2 mouse cellular contexts compared by ENCODE assay signal in genomic region chr11:53864724-53865310, GRCm38 (mm10). TPM values are rescaled to one million over a fixed set of nuclear protein-coding genes. Genes with fewer than 3 reads are reported as not detected.
"Had no signal": no experiment of that assay in that cellular context is flagged by ENCODE, and none has a peak within 500 bp of the region (broad histone marks: within the 10 kb centered on the region; RNA-seq: fewer than 3 reads in every experiment).

No protein-coding gene starts in this region.

RNA-seq across cellular contexts. Expression of gene Gm12216, which starts 5.8 kb away (rescaled TPM):
- polyA plus RNA-seq: heart, embryonic 11.5 days; hindbrain, embryonic 11.5 days had no signal
